Mouse (Mus musculus) embryonic fibroblast, embryonic 13.5 days (primary cell): Measurements from ENCODE around the gene Slc8a2.

ENCODE experiments used
- CTCF ChIP-seq: IDR thresholded peaks from 2 replicates; pipeline ENCODE4 v1.5.1; 2011; ENCODE audit warnings: mild to moderate bottlenecking, control low read depth, low read length, moderate library complexity, borderline replicate concordance; ENCODE audit not compliant: insufficient read depth
- POLR2A ChIP-seq: IDR thresholded peaks from 2 replicates; pipeline ENCODE4 v1.6.1; 2011; ENCODE audit warnings: low read depth, mild to moderate bottlenecking, control low read depth, low read length, moderate library complexity

DNA sequence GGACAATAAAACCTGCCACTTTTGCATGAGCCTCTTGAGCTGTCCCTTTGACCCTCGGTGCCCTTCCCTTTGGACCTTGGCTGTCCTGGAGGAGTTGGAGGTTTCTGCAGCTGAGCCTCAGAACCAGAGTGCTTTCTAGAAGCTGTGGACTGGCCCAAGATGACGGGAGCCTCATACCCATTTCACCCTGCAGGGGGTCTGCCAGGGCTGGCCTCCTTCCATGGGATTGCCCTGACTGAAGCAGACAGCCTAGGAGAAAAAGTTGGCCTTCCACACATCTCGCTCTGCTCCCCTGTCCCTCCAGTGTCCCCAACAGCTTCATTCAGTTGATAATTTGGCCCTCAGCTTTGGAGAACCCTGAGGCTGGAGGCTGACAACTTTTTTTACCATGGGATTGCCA, 12.5 kb upstream of the Slc8a2 start:
- no peak for TF ChIP-seq POLR2A
- TF ChIP-seq CTCF = no peak
